Mouse (Mus musculus): ENCODE measurements around the gene Gstm6. TPM values are rescaled to one million over a fixed set of nuclear protein-coding genes. Genes with fewer than 3 reads are reported as not detected.
A peak's percentile ranks its signal among the peaks of the same experiment; 100 is the strongest.
"Not testable (repeated sequence)": the region's sequence is repeated elsewhere in the genome, so short reads cannot be mapped to it uniquely, and the experiment has no call there.

Gene Gstm6
- total RNA-seq (2021) (1 to 10 TPM; 6.1 to 6.5 TPM), polyA plus RNA-seq (2012; rRNA removed) (0.90 and 1.0 TPM in 2 replicates)
- long read RNA-seq, partial matches to known transcripts: 1 of 5 reads
- long read RNA-seq, other reads (novel, unspliced or antisense): 1 of 5 reads

GRCm38 (mm10) chr3:107943239-107943990, at the start of gene Gstm6:
Gstm6 (minus strand) TSS chr3:107943749.
- no peak for DNase-seq

- DNase-seq: peak; percentile 79
Measured at GRCm38 (mm10) chr3:107986041-107986562, 42.6 kb upstream of the Gstm6 start, which contains the start of gene Gstm2. Gstm2 (minus strand) TSS chr3:107986453.

DNA sequence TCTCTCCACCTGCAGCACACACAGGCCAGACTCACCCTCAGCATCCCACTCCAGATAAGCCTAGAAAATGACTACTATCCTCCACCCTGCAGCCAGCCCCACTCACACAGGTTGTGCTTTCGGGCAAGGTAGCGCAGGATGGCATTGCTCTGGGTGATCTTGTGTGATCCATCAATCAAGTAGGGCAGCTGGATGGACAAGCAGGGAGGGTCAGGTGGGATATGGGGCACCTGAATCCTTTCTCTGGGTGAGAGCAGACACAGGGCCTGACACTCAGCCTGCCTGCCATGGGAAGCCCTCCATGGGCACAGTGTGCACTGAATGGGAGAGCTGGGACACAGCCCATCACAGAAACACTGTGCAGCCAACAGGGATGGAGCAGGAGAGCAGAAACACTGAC, 41.6 kb upstream of the Gstm6 start:
- not testable (repeated sequence) for DNase-seq

DNA sequence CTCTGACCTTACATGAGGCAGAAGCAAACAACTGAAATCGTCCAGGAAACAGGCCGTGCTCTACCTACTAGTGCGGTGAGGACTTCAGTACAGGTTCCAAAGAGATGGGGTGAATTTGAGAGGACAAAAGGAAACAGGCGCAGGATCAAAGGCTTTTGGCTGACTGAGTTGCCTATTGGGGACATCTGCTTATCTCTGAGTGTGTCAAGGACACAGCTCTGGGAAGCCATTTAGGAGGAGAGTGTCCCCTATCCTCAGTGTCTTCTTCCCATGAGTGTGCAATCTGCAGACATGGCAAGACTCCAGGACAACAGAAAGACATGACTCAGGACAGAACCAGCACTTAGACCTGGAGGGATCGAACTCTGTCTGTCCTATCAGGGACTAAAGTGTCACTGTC, 40.9 kb upstream of the Gstm6 start:
- peak; percentile 65 for DNase-seq

GRCm38 (mm10) chr3:107983771-107984170, 40.2 kb upstream of the Gstm6 start:
- no peak for DNase-seq

- peak; percentile 60 for DNase-seq
Measured at GRCm38 (mm10) chr3:107982726-107983125, 39.2 kb upstream of the Gstm6 start.

- no peak for DNase-seq
Measured at GRCm38 (mm10) chr3:107981261-107981660, 37.7 kb upstream of the Gstm6 start.

GRCm38 (mm10) chr3:107977691-107978090, 34.1 kb upstream of the Gstm6 start:
- DNase-seq: no peak

DNA sequence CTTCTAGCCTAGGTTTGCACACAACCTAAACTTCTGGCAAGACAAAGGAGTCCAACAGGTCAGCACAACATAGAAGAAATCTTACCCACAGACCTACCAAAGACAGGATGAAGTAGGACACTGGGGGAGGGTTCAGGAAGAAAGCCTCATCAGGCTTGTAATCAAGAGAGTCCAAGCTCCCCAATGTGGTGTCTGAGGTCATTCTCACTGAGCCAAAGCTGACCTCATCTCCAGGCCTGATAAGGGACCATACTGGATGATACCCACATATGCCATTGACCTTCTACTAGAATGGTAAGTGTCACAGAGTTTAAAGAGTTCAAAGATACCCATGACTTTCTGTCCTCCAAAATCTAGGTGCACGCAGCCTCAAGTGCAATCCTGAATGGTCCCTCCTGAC, 30.7 kb upstream of the Gstm6 start:
- DNase-seq: peak; percentile 43

DNA sequence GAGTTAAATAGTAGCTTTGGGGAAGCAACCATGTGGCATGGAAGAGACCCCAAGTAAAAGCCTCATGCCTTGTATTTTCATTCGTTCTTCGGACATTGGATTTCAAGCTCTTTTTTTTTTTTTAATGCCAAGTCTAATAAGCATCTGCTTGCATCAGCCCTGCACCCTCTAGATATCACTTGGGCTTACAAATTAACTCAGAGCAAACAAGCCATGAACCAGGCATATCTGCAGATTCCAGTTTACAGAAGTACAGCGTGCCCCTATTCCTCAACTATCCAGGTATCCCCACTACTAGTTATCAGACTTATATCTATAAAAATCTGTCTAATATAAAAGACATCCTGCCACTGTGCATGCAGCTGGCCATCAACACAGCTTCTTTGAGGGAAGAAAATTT, 28.5 kb upstream of the Gstm6 start:
- no peak for DNase-seq

DNA sequence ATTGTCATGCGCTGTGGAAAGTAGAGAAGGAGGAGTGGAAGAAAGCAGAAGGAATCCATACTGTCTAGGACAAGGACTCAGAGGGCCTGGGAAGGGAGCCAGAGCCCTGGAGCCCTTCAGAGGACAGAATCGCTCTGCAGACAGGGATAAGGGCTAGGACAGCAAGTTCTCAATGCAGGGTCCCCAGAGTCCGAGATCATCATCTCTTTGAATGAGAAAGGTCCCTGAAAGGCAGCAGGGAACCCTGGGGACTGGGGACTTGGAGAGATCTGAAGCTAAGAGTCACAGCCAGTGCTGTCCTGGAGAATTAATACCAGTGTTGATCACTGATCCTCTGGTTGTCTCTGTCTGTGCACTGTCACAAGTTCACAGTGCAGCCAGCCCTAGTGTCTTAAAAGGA, 27.6 kb upstream of the Gstm6 start:
- not testable (repeated sequence) for DNase-seq

GRCm38 (mm10) chr3:107968724-107969395, 25.3 kb upstream of the Gstm6 start, which contains the start of gene Gstm3:
Gstm3 (minus strand) TSS chr3:107969283.
- DNase-seq: peak; percentile 63

- no peak for DNase-seq
Measured at GRCm38 (mm10) chr3:107966631-107967030, 23.1 kb upstream of the Gstm6 start.

DNA sequence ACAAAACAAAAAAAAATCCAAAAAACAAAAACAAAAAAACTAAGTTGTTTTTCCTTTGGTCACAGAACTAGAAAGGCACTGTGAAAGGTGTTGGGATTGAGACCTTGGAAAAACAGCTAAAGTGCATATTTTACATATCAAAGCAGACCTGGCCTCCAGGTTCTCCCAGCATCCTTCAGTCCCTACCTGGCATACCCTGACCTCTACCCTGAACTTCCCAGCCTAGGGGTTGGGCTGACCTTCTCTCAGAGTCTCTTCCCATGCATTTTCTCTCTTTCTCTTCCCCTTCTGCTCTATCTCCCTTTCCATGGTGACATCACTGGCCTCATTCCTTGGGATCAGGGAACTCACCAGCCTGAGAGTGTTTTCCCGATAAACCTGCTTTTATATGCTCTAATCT, 22.0 kb upstream of the Gstm6 start:
- DNase-seq: no peak

DNA sequence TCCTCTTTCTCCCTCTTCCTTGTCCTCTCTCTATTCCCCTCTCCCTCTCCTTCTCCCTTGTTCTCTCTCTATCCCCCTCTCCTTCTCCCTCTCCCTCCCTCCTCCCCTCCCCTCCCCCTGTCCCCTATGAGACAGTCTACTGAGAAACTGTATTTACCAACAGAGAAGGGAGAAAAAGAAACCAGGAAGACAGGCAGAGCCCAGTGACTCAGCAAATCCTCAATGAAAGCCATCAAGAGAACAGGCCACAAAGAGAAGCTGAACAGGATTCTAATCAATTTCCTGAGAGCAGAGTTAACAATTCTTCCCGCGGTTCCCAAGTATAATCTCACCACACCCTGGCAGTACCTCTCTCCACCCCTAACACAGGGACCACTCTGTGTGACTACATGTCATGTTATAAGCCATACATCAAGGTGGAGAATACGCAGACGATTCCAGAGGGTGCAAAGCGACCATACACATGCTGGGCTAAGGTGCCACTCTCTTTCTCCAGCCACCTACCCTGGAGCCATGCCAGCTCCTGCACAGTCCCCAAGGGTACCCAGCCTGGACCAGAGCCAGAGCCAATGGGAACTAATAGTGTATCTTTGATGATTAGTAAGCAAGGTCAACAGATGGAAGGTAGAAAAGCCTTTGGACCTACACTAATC, 21.2 kb upstream of the Gstm6 start:
- DNase-seq: peak; percentile 42

DNA sequence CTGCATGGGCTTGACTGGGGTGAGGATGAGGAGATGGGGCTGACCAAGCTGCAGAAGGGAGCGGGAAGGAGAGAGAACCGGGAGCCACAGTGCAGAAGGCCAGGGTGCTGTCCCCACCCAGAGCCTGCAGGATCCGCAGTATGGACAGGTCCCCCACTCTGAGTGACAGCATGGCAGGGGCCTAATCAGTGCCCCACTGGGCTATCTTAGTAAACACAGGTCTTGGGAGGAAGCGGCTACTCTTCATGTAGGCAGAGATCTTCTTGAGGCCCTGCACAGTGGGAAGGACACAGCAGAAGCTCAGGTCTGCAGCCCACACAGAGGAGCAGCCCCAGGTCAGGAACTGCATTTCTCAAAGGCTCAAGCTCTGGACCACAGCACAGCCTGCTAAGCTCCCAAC, 20.5 kb upstream of the Gstm6 start:
- no peak for DNase-seq

DNA sequence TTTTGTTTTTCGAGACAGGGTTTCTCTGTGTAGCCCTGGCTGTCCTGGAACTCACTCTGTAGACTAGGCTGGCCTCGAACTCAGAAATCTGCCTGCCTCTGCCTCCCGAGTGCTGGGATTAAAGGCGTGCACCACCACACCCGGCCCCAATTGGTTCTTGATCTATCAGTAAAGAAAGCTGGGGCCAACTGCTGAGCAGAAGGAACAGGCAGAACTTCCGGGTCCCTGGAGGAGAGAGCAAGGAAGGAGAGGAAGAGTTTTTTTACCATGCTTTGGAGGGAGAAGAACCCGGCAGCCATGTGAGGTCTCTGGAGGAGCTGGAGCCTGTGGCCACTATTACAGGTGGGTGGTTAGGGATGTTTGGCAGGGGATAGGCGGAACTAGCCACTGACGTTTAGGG, 11.7 kb upstream of the Gstm6 start:
- DNase-seq: not testable (repeated sequence)

DNA sequence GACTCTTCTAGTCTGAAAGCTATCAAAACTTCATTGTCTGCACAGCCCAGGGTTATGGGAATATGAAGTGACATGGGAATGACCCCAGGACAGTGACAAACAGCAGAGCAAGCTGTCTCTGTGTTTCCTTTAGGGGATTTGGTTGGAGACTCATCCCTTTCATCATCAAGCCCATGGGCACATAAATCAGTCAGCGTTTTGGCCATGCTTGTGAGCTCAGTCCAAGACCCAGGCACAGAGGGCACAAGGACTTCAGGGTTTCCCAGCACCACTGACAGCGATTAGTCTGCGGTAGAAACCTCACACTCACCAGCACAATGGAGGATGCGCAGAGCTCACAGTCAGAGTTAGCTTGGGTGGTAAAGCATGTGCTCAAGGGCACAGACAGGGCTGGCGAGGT, 10.4 kb upstream of the Gstm6 start:
- peak; percentile 82 for DNase-seq

- DNase-seq: peak; percentile 90
Measured at GRCm38 (mm10) chr3:107953328-107953755, 9.8 kb upstream of the Gstm6 start.

- no peak for DNase-seq
Measured at GRCm38 (mm10) chr3:107950531-107950930, 7.0 kb upstream of the Gstm6 start.

DNA sequence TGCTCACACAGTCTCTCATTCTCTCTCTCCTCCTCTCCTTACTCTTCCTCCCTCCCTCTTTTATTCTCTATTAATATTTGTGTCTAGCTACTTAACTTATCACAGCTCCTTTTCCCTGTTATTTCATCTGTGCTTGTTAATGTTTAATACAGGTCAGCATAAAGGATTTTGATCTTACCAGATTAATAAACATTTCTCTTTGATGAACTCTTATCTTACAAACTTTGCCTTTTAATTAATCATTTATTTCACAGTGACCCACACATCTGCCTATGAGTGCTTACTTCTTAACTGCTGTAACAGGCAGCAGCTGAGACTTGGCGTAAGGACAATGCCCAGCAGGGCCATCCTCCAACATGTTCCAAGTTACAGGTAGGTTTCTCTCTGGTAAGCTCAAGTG, 5.9 kb upstream of the Gstm6 start:
- not testable (repeated sequence) for DNase-seq

DNA sequence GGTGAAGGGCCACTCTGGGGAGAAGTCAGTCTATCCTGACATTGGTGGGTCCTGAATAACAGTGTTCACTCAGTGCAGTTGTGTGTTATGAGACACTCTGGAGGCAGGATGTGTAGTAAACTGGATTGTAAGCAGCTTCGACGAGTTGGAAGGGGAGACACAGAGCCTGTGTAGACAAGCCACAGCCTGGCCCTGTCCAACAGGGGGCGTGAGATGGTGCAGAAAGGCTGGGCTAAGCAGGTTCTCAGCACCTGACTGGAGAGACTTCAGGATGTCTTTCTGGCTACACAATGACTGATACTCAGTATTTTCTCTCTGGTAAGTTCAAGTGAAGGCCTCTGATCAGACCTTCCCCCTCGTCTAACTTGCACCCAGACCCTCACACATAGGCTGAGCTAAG, 2.2 kb upstream of the Gstm6 start:
- no peak for DNase-seq
